Mouse (Mus musculus) lung, adult 2 months (tissue): ENCODE measurements at regions not wholly inside any gene's neighbourhood (a gene's known extent, or its start where the extent isn't known, plus 50 kb on each side); places are given as distances from the start of the nearest gene placed in this dataset.

Source experiments
- DNase-seq: peaks from one replicate; pipeline ENCODE4 v3.0.0; 2022
- H3K4me1 ChIP-seq: fragments of 200-500 bp; 2 replicates; pipeline ENCODE4 v1.6.1; 2011; ENCODE audit warnings: low read length; ENCODE audit not compliant: control insufficient read depth, insufficient read depth
- H3K4me3 ChIP-seq: fragments of 200-500 bp; replicated peaks from 2 replicates; pipeline ENCODE3; 2011; ENCODE audit warnings: low read depth, mild to moderate bottlenecking, control low read depth, low read length; ENCODE audit errors: extremely low read depth
- CTCF ChIP-seq: fragments of 200-500 bp; IDR thresholded peaks from 2 replicates; pipeline ENCODE4 v1.5.1; 2011; ENCODE audit warnings: mild to moderate bottlenecking, low read length, control low read depth; ENCODE audit not compliant: insufficient read depth
- POLR2A ChIP-seq: fragments of 200-500 bp; IDR thresholded peaks from 2 replicates; pipeline ENCODE4 v1.6.1; 2011; ENCODE audit warnings: low read depth, mild to moderate bottlenecking, control low read depth, low read length, borderline replicate concordance; ENCODE audit errors: extremely low read depth
- WGBS: fragments of 180-500 bp; shearing (Covaris S2); methylation state at CpG from one replicate; pipeline ENCODE4 v1.1.7; 2018; 5-methylcytosine and 5-hydroxymethylcytosine counted together

DNA sequence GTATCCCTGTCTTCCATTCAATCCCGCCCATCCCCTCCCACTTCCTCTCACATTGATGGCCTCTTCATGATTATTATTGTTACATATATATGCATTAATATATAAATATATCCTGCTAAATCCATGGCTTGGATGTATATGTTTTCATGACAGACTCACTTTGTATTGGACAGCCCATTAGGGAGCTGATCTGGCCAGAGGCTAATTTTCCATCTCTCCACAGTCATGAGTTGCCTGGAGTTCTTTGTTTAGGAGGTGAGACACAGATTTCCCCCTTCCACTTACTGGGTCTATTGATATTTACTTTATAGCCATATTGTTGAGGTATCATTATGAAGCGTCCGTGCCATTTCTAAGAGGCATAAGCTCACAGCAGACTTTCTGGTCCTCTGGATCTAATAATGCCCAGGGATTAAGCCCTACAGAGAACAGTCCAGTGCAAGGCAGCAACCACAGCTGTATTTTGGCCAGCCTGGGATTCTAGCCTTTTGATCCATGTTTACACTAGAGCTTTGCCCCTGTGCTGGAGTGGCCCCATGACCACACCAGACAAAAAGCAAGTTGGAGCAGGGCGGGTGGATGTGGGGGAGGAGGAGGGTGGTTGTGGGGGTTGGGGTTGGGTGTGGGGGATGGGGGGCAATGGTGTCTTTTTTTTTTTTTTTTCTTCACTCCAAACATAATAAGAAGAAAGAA is 878.3 kb upstream of the Car8 start:
- H3K4me3 ChIP-seq: no peak overlapping the region
- no peak for DNase-seq
- TF ChIP-seq CTCF: no peak
- no peak for TF ChIP-seq POLR2A
- WGBS: 74% methylated on average over 4 of the region's 4 CpGs
- H3K4me1 ChIP-seq: no peaks in the 10 kb centered on the region

DNA sequence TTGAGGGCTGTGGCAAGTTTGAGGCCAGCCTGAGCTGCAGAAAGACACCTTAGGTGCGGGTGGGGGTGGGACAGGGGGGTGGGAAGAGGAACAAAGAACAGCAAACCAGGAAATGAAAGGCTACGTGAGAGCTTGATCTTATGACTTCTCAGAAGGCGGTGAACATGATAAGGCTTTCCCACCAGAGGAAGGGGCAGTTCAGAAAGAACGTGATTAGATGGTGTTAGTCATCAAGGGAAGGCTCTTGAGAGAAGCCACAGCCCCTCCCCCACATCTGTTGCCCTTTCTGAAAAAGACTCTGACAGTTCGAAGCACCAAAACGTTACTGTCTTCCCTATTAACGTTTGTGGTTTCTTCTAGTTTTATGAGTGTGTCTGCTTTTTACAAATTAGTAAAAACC is 877.0 kb upstream of the Car8 start:
- DNase-seq: no peak
- 12% methylated on average over 7 of the region's 7 CpGs for WGBS
- TF ChIP-seq CTCF (no peak), POLR2A (no peak)
- Histone ChIP-seq H3K4me3 (no peak overlapping the region), H3K4me1 (no peaks in the 10 kb centered on the region)

DNA sequence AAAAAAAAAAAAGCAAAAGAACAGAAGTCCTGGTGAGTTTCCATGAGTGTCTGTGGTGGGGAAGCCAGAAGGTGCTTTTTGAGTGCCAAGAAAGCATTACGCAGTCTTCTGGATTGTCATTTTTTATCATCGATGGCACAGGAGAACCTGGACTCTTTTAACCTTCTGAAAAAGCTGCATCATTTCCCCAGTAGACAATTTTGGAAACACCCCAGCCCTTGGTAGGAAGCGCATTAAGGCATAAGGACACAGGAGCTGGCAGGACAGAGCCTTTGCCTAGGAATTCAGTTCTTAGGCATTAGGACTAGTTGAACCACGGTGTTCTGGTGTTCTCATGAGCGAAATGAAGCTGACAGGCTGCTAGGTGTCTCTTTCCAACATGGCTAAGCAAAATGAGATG is 875.1 kb upstream of the Car8 start:
- WGBS: 89% methylated on average over 5 of the region's 5 CpGs
- Histone ChIP-seq H3K4me3 (no peak overlapping the region), H3K4me1 (no peaks in the 10 kb centered on the region)
- TF ChIP-seq CTCF (no peak), POLR2A (no peak)
- DNase-seq: no peak

DNA sequence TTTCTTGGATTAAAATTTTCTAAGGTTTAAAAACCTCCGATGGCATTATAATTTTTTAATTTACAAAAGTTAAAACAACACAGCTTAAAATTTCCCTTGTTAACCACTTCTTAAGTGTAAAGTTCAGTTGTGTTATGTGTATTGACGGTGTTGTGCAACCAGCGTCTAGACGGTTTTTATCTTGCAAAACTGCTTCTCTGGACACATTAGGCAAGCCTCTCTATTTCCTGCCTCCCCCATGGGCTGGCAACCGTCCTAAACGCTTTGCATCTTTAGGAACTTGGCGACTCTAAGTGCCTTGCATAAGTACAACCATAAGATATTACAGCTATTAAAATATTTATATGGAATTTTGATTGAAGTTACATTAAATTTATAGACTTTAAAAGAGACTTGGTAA is 871.5 kb upstream of the Car8 start:
- Histone ChIP-seq H3K4me1 (no peaks in the 10 kb centered on the region), H3K4me3 (no peak overlapping the region)
- TF ChIP-seq POLR2A: no peak
- TF ChIP-seq CTCF: no peak
- WGBS: 27% methylated on average over 7 of the region's 7 CpGs
- no peak for DNase-seq

DNA sequence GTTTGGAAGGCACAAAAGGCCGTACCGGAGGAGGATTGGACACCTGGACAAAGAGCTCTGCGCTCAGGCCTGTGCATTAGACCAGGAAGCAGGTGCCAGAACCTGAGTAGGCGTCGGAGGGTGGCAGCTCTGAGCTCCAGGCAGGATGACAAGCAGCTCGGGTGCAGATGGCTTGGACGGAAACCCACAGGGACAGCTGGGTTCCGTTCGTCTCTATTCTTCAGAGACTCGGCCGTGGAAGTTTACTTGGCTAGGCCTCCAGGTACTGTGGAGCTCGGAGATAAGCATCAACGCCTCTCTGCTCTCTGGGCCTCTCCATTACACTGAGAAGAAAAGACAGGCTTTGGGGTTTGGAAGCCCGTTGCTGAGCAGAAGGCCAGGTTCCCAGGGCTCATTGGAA is 868.5 kb upstream of the Car8 start:
- no peak for TF ChIP-seq POLR2A
- no peak for TF ChIP-seq CTCF
- WGBS: 59% methylated on average over 14 of the region's 14 CpGs
- DNase-seq: no peak
- Histone ChIP-seq H3K4me3 (no peak overlapping the region), H3K4me1 (no peaks in the 10 kb centered on the region)

DNA sequence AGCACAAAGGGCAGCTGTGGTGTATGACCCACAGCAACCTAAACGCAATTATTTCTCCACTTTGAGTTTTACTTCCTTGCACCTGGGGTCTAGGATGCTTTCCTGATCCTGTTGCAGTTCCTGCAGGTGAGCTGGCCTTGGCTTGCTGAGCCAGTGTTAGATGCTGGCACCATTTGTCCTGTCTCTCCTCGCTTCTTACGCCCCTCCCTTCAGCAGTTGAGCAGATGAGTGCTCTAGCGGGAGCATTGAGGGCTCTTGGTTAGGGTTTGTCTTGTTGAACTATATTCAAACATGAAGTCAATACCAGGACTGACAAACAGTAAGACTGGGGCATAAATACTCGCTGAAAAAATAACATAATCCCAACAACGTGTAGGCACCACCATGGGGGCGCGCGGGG is 867.9 kb upstream of the Car8 start:
- Histone ChIP-seq H3K4me3 (no peak overlapping the region), H3K4me1 (no peaks in the 10 kb centered on the region)
- TF ChIP-seq CTCF (no peak), POLR2A (no peak)
- whole genome bisulfite sequencing: 77% methylated on average over 9 of the region's 9 CpGs
- no peak for DNase-seq

DNA sequence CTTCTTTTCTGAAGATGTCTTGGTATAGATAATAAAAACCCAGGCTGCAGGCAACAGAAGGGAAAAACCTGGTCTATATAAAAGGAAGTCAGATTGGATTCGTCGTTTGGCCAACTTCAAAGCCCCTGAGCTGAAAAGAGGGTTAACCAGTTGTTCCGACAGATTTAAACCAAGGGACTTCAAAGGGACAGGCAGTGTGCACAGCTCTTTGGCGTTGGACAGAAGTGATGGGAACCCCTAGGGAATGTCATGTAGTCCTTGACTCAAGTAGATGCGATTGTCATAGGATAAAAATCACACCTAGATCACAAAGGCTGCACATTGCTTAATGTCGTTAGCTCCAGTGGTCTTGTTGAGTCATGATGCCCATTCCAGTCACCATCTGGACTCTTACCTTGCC is 865.8 kb upstream of the Car8 start:
- WGBS: 69% methylated on average over 6 of the region's 6 CpGs
- TF ChIP-seq POLR2A (no peak), CTCF (no peak)
- Histone ChIP-seq H3K4me1 (no peaks in the 10 kb centered on the region), H3K4me3 (no peak overlapping the region)
- DNase-seq: no peak

DNA sequence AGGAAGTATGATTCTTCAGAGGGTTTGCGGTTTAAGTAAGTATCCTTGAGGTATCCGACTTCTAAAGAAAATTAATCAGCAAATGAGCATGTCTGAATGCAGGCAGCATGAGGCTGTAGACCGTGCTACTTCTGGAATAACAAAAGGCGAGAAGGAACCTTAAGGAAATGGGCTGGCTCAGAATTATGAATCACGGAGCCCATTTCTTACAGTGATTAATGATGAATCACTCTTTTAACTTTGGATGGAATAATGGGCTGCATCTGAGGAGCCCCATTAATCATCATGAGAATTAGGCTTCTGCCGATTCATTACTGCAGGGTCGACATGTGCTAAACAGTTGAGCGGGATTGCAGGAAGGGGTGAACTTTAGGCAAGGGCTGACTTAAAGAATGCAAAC is 865.1 kb upstream of the Car8 start:
- no peak for DNase-seq
- TF ChIP-seq CTCF: no peak
- no peak for TF ChIP-seq POLR2A
- WGBS: 56% methylated on average over 8 of the region's 8 CpGs
- H3K4me1 ChIP-seq: no peaks in the 10 kb centered on the region
- H3K4me3 ChIP-seq: no peak overlapping the region

DNA sequence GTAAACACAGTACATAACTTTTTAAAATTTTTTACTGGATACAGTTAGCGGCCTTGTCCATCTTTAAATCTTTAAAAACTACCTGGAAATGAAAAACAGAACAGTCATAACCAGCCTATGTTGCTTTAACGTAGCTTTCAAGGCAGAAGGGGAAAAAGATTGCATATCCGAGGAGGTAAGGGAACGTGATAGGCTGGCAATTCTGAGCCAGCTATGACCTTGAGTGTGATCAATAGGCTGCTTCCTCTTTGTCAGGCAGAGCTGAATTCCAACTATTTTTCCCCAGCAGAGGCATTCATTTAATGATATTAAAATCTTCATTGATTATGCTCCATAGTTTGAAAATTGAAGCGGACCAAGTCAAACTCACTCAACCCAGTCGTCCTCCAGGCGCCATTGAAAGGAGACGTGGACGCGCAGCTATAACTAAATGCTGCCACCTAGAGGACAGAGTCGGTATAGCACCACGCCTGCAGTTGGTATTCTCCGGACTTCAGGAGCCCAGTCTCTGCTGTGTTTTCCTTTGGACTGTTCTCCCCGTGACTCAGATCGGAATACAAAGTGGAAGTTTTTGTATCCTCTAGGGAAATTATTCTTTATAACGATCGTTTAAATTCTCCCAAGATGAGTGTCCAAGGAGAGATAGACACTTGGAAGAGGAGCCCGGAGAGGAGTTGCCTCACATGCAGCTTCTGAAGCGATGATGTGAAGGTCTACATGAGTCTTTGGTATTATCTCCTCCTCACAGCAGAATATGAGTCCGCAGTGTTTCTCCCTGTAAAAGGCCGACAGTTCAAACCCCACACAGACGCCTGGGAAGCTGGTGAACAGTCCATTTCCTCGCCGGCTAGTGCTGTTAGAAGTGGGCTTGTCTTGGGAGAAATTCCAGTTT is 858.2 kb upstream of the Car8 start:
- TF ChIP-seq POLR2A (no peak), CTCF (peak; percentile 97)
- DNase-seq: peak; percentile 85
- Histone ChIP-seq H3K4me3 (no peak overlapping the region), H3K4me1 (no peaks in the 10 kb centered on the region)
- 25% methylated on average over 24 of the region's 24 CpGs for WGBS

DNA sequence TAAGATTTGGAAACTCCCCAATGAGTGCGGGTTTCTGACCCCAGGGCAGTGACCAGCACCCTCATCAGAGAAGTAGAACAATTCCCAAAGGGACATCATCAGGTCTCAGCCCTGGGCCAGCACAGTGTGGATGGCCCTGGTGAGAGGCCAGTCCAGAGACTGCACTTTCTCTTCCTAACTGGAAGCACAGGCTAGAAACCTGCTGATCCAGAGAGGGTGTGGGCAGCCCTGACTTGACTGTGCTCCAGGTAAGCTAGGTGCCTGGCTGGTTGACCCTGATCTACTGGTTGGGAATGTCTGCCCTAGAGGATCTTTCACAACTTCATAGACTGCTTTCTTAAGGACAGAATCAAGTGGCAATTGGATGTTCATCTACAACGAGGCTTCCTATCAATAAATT is 857.4 kb upstream of the Car8 start:
- DNase-seq: no peak
- H3K4me1 ChIP-seq: no peaks in the 10 kb centered on the region
- TF ChIP-seq CTCF (no peak), POLR2A (no peak)
- WGBS: 72% methylated on average over 2 of the region's 2 CpGs
- H3K4me3 ChIP-seq: no peak overlapping the region
